Mouse (Mus musculus) stomach, postnatal 0 days (tissue): ENCODE measurements around the gene Xpnpep2.

Experiments
- CTCF ChIP-seq: IDR thresholded peaks from 2 replicates; pipeline ENCODE4 v1.5.1; 2016; ENCODE audit warnings: antibody characterized with exemption, low read depth, mild to moderate bottlenecking, moderate library complexity
- EP300 ChIP-seq: optimal IDR thresholded peaks from 2 replicates; pipeline ENCODE3; 2016; ENCODE audit warnings: antibody characterized with exemption

GRCm38 (mm10) chrX:48108394-48109315 is at the start of gene Xpnpep2:
- no peak for TF ChIP-seq EP300
- no peak for TF ChIP-seq CTCF
